Mouse (Mus musculus) neutrophil, adult 5-6 weeks (primary cell): ENCODE data around the gene Arl8a. TPM values are rescaled to one million over a fixed set of nuclear protein-coding genes. Genes with fewer than 3 reads are reported as not detected.
"Not testable (repeated sequence)": the region's sequence is repeated elsewhere in the genome, so short reads cannot be mapped to it uniquely, and the experiment has no call there.

Source experiments
- ATAC-seq: fragments of 151-379, 151-347 bp; 2 replicates; pipeline ENCODE4 v1.8.0; 2017; ENCODE audit warnings: mild to moderate bottlenecking, moderate TSS enrichment; ENCODE audit not compliant: insufficient number of reproducible peaks, poor library complexity, low FRiP score, severe bottlenecking; ENCODE audit errors: extremely low read depth
- total RNA-seq: library from RNA; stranded (forward); fragments of 200-1000 nt; gene quantifications from 2 replicates; pipeline ENCODE4 v1.2.3, GENCODE M21; 2017

Arl8a gene
- total RNA-seq, 1 experiment from 2014 or later: 106 TPM

DNA sequence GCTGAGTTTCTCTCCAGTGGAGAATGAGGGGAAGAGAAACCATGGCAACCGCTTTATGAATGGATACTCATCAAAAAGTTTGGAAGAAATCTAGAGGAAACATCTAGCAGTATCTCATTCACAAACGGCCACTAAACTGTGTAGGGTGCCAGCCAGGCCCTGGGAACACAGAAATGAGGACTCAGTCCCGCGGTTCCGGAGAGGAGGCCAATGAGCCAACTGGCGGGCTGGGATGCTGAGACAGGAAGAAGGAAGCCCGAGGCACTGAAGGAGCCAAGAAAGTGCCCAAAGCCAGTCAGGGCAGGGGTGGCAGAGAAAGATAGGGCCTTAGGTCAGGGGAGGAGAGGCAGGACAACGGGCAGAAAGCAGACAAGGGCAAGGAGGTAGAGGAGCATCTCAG lies 39.8 kb downstream of the Arl8a start:
- no peak for ATAC-seq

DNA sequence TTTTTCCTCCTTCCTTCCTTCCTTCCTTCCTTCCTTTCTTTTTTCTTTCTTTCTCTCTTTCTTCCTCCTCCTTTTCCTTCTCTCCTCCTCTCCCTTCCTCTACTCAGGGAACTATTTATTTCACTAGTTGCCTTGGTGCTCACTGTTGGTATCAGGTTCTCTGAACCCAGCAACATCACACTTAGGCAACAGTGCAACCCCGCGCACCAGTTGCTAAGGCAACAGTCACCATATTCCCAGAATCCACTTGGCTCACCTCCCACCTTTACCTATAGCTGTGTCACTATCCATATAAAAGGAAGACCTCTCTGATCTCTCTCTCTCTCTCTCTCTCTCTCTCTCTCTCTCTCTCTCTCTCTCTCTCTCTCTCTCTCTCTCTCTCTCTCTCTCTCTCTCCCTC lies 40.4 kb downstream of the Arl8a start:
- ATAC-seq: not testable (repeated sequence)

DNA sequence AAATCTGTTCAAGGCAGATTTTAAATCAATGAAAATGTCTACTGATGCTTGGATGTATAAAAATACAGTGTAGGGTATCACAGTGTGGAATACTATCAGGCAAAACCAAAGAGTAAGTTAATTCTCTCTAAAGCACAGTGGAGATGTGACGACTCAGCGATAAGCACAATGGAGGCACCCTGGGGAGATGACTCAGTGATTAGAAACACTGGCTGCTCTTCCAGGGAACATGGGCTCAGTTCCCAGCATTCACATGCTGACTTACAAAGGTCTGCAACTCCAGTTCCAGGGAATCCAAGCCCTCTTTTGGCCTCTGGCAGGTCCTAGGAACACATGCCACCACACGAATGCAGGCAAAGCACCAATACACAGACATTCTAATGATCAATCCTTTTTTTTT lies 41.6 kb downstream of the Arl8a start:
- no peak for ATAC-seq

DNA sequence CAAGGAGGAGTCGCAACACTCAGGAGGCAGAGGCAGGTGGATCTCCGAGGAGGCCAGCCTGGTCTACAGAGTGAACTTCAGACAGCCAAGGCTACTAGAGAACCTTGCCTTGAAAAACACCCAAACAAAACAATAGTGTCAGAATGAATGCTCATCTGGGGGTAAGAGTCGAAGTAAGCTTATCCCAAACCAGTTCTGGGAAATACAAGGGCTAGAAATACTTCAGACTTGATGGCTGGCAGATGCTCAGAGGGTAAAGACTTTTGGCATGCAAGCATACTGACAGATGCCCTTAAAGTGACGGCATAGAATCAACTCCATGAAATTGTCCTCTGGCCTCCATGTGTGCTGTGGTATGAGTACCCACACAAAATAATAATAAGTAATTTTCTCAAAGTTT lies 42.6 kb downstream of the Arl8a start:
- no peak for ATAC-seq

DNA sequence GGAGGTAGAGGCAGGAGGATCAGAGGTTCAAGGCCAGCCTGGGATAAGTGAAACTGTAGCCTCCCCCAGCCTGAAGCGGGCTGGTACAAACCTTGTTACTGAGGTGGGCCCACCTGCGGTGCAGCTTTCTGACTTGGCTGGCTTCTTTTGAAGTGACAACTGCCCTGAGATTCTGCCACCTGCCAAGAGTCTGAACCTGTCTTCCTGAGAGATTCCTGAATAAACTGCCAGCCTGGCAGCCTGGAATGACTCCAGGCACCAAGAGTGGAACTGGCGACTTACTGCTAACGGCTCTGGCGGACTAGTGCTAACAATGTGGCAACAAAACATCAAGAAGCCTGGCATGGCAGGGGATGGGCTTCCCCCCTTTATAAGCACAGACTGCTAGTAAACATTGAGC lies 47.7 kb downstream of the Arl8a start:
- not testable (repeated sequence) for ATAC-seq

DNA sequence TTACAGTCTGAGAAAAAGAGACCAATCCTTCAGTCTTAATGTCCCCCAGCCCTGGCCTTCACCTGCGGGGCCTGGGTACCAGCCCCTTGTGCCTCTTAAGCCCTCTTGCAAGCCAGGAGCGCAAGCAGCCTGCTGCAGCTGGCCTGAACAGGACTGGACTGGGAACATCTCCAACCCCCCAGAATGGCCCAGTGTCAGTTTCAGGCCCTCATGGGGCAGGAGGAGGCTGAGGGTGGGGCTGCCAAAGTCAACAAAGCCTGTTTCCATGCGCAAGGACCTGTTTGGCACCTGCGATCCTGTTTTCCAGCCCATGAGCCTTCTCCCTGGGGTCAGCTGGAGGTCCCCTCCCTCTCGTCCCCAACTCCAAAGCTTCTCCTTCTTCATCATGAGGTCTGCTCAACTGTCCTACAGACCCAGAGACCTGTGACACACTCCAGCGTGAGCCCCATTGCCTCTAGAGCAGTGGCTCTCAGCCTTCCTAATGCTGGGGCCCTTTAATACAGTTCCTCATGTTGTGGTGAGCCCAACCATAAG lies 49.4 kb downstream of the Arl8a start:
- ATAC-seq: no peak

DNA sequence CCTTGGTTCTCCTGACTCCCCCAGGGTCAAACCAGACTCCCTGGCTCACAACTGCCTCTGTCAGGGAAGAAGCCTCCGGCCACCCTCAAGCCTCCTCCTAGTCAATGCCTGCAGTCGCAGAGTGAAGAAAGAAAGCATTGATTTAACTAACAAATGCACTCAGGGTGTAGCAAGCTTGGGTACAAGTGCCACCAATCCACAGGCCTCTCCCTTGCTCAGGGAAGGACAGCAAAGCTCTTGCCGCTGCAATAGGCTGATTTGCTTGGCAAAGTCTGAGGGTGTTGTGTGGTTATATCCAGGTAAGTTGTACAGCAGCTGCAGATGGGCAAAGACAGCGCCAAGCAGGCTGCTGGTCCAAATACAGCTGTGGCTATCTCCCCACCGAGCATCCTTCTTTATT lies 51.8 kb downstream of the Arl8a start:
- no peak for ATAC-seq

DNA sequence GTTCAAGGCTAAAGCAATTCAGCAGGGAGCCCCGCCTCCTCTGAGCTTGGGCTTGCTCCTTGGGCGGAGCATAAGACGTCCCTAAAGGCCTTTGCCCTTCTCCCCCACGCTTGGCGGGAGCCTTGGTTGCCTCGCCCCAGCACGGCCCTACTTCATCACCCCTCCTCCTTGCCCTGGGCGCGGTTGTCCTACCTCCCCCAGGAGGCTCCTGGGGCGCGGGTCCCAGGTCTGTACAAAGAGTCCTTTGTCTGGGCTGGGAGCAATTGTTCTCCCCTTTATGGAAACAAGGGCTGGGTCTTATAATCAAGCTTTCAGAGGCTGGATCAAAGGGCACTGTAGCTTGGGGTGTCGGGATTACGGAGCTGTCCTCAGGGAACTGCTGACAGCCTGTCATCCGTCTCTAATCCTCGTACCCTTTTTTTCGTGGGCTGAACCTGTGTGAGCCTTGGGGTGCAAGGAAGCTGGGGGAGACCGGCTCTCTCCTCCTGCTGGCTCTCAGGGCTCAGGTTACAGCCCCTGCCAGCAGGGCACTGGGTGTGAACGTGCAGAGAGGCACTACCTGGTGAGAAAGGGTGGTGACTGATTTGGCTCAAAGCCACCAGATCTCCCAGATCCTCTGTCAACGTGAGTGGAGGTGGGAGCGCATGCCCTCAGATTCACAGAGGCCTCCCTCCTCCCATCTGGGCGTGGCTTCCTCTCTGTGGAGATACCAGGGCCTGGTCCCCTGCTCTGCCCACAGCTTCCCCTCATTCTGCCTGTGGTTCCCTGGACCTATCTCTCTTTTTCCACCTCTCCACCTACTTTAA lies 52.6 kb downstream of the Arl8a start:
- ATAC-seq: no peak

DNA sequence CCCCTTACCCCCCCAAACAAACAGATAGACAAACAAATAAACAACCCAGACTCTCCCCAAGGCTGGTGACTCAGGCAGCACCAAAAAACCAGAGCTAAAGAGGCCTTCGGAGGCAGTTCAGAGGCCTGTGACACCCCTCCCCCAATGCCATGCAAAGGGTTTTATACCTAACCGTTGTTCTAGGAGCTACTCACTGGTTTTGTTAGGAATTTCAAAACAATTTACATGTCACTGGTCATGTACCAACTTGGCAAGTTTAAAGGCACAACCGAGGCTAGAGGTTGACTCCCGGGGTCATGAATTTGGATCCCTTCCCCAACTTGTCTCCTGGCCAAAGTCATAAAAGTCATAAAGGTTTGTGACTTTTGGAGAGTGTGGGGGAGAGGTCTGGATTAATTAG lies 53.8 kb downstream of the Arl8a start:
- ATAC-seq: no peak

DNA sequence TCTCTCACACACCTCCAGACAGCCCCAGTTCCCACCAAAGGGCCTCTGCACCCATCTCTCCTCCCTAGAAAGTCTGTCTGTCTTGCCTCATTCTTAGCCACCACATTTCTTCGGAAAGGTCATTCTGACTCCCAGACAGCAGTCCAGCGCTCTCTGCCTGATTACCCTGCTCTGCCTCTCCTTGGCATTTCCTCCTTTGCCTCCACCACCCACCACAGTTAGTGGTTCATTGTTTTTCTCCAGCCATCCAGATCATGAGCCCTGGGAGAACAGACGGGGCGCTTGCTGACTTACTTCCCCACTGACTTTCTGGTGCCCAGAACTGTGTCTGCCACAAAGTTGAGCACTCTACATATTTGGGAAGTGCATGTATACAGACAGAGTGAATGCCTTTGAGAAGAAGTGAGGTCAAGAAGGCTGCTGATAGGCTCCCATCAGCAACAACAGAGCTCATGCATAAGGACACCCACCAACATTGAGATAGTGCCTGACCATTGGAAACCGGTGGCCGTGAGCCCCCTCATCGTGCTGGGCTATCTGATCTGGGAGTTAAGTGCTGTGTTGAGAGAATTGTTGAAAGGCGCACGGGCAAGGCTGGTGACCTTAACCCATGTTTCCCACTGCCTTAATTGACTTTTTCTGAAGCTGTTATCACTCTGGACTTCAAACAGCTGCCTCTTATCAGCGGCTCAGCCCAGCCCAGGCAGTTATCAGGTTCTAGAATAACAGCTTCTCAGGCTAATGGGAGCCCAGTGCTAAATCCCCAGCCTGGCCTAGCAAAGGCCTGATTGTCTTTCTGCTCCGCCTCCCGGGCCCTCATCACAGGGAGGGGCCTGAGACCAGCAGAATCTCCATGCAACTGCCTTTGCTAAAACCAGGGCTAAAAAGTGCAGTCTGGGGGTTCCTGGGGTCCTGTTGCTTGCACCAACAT lies 57.8 kb downstream of the Arl8a start:
- no peak for ATAC-seq

DNA sequence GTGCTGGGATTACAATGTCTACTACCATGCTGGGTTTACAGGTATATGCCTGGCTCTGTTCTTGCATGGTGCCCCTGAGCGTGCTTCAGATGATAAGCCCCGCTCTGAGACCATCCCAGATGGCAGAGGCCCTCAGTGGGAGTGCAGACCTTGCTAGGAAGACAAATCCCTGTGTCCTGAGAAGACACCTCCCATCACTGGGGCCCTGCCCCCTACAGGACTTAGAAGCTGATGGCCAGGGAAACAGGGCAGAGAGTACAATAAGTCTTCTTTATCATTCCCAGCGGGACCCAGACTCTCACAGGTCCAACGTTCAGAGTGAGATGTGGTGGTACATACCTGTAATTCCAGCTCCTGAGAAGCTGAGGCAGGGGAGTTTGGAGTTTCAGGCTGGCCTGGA lies 58.6 kb downstream of the Arl8a start:
- ATAC-seq: no peak

Other genes with a start within 250 kb of the Arl8a start
- 12.9 and 14.2 TPM in 2 replicates for gene Ppp1r12b, start 190.9 kb upstream of the Arl8a start, total RNA-seq
- 2.9 and 4.1 TPM in 2 replicates for gene Ube2t, start 184.3 kb upstream of the Arl8a start, total RNA-seq
- gene Lgr6, start 41.5 kb upstream of the Arl8a start, total RNA-seq: not detected in 2 replicates
- 20.7 and 23.2 TPM in 2 replicates for gene Ptpn7, start 14.1 kb upstream of the Arl8a start, total RNA-seq
- gene Gpr37l1, start 20.9 kb downstream of the Arl8a start, total RNA-seq: 0.12 TPM in 1 of 2 replicates, not detected in the other
- gene Elf3, start 111.7 kb downstream of the Arl8a start, total RNA-seq: 3.5 and 4.3 TPM in 2 replicates
- gene Rnpep, start 137.3 kb downstream of the Arl8a start, total RNA-seq: 70.6 and 71.6 TPM in 2 replicates
- gene Timm17a, start 167.0 kb downstream of the Arl8a start, total RNA-seq: 4.0 and 5.9 TPM in 2 replicates
- not detected in 2 replicates for gene Lmod1, start 178.0 kb downstream of the Arl8a start, total RNA-seq
- gene Shisa4, start 228.4 kb downstream of the Arl8a start, total RNA-seq: not detected in 2 replicates